Mouse (Mus musculus) left cerebral cortex, postnatal 14 days (tissue): ENCODE measurements around the gene Odf2l. TPM values are rescaled to one million over a fixed set of nuclear protein-coding genes. Genes with fewer than 3 reads are reported as not detected.
A peak's percentile ranks its signal among the peaks of the same experiment; 100 is the strongest.

ENCODE experiments used
- DNase-seq, 2 experiments: peaks; one replicate each; pipeline ENCODE4 v3.0.0; 2021 to 2022; ENCODE audit warnings: low spot score in 2 of 2, mixed read lengths in 1 of 2
- intact Hi-C: fragments of 180-260 bp; cut with DNase I; formaldehyde crosslinking; loops from one replicate; pipeline ENCODE4 v1.15.1; 2025
- long read RNA-seq, 2 experiments: library from polyadenylated mRNA; stranded (forward); transcript quantifications; one replicate each; pipeline ENCODE4 v2.0.0; 2021
- total RNA-seq, 2 experiments: library from RNA; stranded (reverse); gene quantifications; 2 replicates each; pipeline ENCODE4 v1.2.3; 2021

The Odf2l gene
- 10 to 100 TPM; 15.5 to 17.9 TPM for total RNA-seq
- long read RNA-seq, experiment 1, partial matches to known transcripts, result 2 of 10 reads
- long read RNA-seq, experiment 1, other reads (novel, unspliced or antisense), result 8 of 10 reads
- long read RNA-seq, experiment 2, partial matches to known transcripts, result 2 of 7 reads
- long read RNA-seq, experiment 2, other reads (novel, unspliced or antisense), result 3 of 7 reads

DNA sequence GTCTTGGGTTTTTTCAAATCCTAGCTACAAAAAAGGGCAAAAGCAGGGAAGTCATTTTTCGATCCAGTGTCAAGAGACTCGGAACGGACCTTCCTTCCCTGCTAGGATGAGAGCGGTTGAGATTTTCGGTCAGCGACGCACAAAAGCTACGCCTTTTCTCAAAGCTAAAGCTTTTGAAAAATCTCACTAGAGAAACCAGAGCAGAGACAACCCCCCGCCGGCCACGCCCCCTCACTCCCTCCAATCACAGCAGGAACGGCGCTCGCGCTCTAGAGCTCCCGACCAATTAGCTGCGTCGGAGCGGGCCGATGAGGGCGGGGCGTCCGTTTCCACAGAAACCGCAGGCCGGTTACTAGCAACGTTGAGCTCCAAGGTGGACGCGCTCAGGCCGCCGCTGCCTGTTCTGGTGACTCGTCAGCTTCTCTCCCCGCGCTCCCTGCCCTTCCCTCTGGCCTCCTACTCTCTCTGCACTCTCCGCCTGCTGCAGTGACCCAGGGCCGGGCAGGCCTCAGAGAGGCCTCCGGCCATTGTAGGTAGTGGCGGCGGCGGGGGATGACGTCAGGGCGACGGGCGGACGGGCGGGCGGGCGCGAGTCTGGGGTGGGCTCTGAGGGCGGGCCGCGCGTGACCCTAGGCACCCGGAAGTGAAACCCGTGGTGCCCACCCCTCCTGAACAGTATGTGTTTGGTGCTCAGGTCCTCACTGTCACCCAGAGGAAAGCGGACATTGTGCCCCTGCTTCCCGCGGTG is at the start of gene Odf2l:
TSS of gene Odf2l (plus strand) at position 335 of the 748 bp plus-strand sequence.
- peak; percentile 98 for DNase-seq
- intact Hi-C loops, result no loop called here

- intact Hi-C loops, result no loop called here
Observed at GRCm38 (mm10) chr3:145068964-145069363, 49.4 kb upstream of the Odf2l start.

GRCm38 (mm10) chr3:145072339-145072738 is 46.0 kb upstream of the Odf2l start:
- no peak for DNase-seq
- intact Hi-C loops, result no loop called here

More at GRCm38 (mm10) chr3:145068964-145069363, 49.4 kb upstream of the Odf2l start:
- DNase-seq, result no peak

DNA sequence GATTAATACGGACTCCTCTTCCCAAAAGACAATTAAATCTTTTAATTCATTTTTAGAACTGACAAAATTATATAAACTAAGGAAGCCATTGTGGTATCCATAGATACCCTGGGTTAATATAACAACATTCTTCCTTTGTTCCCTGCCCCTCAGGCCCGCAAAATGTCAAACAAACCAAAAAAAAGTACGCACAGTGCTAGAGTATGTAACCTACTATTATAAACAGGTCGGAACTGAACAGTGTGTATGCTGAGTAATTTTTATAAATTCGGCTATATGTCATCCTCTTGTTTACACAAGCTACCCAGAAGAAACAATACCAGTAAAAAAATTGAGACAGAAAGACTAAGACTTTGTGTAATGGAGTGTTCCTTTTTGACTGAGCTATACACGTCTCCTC is 40.0 kb upstream of the Odf2l start:
- intact Hi-C loops, result no loop called here
- no peak for DNase-seq

GRCm38 (mm10) chr3:145080904-145081303 is 37.5 kb upstream of the Odf2l start:
- no peak for DNase-seq
- intact Hi-C loops, result no loop called here

- intact Hi-C loops, result no loop called here
Observed at GRCm38 (mm10) chr3:145083081-145083480, 35.3 kb upstream of the Odf2l start.

DNA sequence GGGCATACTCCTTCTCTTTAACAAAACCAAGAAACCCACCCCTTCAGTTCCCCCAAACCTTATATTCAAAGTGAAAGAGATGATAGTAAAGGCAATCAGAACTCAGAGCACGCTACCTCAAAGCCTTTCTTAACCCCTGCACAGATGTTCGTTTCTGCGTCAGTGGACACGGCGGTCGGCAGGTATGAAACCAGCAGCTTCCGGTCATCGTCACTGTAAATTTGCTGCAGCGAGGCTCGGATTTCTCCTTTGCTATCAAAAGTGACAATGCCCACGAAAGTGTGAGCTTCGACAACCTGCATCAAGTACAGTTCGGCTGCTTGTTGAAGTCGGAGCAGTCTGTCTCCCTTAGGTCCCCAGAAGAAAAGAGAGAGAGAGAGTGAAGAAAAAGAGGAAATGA is 32.2 kb upstream of the Odf2l start:
- DNase-seq, result no peak
- intact Hi-C loops, result no loop called here

More at GRCm38 (mm10) chr3:145083081-145083480, 35.3 kb upstream of the Odf2l start:
- no peak for DNase-seq

DNA sequence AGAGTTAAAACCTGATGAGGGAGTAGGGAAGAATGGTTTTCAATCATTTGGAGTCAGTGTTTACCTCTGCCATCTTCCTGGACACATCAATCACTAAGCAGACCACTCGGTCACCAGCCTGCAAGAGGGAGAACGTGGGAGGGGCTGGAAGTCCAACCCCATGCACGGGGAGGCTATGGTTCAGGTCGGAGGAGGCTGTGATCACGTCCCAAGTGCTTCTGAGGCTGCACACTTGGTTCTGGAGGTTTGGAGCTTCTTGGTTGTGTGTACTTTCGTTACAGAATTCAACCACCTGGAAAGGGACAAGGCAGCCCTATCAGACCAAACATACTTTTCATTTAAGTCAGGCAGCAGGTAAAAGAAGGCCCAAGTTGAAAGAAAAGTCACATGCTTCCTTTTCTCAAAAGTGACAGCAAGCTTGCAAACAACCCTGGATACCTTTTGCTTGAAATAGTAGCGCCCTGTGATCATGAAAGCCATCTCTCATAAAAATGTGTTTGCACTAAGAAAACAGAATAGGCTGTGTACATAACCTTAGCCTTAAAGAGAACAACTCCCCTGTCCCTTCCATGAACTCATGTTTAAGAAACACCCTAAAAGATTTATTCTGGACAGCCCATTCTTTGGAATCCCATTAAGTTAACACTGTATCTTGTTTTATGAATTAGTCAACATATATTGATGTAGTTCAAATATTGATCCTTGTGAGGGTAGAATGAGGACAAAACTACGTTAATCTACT is 30.4 kb upstream of the Odf2l start:
- DNase-seq, result no peak
- intact Hi-C loops, result no loop called here

GRCm38 (mm10) chr3:145099291-145099690 is 19.1 kb upstream of the Odf2l start, which contains the start of gene Clca2:
Gene Clca2, minus strand, starts transcription at chr3:145099443.
- intact Hi-C loops, result no loop called here
- DNase-seq, result no peak

DNA sequence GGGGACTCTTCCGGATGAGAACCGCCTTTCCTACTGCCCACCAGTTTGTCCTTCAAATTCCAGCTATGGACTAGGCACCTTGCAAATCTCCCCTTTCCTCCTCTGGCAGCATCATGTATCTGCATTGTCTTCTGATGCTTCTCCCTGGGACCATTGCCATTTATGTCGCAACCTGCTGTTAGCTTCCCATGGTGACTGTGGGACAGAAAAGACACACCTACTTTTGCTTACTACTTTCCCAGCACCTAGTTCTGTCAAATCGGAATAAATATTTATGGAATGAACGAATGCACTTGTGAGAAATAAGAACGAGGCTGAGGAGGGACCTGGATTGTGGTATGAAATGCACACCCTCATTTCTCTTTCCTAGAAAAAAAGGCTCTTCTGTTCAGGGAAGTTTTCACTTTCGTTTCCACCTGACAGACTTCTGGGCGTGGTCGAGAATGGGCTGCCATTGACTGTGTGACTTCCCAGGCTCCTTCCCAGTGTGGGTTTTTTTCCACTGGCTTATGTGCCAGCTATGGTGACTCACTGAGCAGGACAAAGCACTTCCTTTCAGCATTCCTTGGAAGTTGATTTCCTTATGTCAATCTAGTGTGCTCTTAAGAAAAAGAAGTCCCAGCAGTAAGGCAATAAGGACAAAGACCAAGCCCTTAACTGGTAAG is 16.4 kb upstream of the Odf2l start:
- intact Hi-C loops, result no loop called here
- DNase-seq, result no peak

DNA sequence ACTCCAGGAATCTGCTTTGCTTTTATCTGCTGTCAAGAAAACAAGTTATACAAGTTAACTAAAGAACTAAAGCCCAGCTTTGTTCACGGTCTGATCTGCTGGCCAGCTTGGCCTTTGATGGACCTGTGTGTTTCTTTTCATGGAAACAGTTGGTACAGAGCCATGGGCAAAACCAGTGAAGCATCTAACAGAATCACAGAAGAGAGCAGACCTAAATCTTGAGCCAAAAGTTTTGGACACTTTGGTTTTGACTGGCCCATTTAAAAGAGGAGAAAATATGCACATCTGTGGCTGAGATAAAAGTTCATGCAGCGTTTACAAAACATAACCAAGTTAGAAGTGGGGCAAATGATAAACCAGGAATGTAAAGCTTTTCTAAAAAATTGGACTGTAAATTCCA is 15.1 kb upstream of the Odf2l start:
- DNase-seq, result no peak

DNA sequence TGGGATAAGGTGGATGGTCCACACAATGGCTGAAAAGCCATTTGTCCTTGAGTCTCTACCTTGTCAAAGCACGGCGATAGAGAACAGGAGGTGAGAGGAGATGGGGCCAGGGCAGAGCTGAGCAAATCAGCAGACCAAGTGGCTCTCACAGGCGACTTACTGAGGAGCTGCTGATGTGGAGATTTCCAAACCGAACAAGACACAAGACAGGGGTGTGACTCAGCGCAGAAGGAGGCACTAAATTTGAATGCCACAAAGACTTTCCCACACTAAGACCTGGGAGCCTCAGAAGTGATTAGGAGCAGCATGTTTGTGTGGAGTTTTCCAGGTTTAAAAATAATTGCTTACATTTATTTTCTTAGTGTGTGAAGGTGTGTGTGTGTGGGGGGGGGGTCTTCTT is 14.6 kb upstream of the Odf2l start:
- DNase-seq, result no peak
- intact Hi-C loops, result no loop called here

More for the DNA sequence above, 15.1 kb upstream of the Odf2l start:
- intact Hi-C loops, result no loop called here

DNA sequence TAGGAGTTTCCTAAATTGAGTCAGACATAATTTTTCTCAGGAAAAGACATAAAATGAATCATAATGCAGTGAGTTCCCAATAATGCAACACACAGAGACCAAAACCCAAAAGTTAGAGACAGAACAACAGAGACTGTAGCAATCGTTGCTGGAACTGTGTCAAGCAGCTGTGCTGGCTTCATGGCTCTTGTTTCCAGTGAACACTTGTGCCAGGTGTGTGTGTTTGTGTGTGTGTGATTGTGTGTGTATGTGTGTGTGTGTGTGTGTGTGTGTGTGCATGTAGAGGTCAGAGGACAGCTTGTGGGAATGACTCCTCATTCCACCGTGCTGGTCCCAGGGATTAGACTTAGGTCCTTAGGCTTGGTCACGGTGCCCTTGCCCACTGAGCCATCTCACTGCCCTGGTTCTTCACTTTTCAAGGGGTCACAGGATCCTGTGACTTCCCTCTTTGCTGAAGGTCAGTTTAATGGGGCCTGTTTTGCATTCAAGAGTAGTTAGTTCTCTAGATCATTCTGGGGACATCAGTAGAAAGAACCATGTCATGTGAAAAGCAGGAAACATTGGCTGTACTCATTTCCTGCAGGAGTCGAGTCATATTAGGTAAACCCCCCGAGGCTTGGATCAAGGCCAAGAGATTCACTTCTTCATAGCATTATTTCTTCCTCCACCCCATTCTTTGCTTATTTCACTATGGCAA is 13.2 kb upstream of the Odf2l start:
- intact Hi-C loops, result no loop called here
- DNase-seq, result no peak

DNA sequence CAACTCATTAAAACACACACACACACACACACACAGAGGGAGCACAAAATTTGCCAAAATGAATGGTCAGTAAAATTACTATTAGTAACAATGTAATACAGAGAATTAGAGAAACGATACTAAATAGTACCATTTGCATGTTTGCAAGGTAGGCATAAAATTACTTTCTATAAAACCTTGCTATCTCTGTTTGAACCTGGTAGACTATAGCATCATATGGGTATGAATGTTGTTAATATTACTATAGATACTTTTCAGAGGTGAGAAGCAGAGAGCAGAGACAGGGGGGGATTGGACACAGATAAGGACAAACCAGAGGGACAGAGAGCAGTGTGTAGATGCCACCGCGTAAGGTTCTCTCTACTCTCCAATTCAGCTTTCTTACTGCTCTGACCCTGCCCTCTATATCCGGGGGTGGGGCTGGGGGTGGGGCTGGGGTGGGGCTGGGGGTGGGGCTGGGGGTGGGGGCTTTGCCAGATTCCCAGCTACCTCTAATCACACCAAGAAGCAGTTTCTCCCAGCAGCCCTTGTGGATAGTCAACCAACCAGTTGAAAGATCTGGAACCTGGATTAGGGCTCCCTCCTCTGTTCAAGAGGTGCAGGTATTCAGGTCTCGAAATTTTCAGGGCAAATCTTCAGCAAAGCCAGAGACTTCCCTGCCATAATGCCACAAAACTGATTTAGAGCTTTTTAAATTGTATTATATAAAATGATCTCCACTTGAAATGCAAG is 12.4 kb upstream of the Odf2l start:
- peak in 1 of 2 experiments; percentile 24 for DNase-seq
- intact Hi-C loops, result no loop called here

DNA sequence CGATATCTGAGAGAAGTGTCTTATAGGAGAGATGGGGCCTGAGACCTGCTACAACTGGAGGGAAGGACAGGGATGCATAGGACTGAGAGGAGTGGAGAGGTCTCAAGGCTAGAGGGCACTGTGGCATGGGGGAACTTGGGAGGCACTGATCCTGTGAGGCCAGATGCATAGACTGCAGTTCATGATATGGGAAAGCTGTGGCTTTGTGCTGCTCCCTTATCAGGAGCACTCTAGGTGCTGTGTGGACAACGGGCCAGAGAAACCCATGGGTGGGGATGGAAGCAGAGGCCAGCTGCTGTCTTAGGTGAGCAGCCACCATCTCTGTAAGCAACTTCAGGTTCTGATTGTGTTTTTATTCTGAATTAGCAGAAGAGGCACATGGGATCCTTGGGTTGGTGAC is 3.2 kb upstream of the Odf2l start:
- DNase-seq, result no peak
- intact Hi-C loops, result no loop called here

DNA sequence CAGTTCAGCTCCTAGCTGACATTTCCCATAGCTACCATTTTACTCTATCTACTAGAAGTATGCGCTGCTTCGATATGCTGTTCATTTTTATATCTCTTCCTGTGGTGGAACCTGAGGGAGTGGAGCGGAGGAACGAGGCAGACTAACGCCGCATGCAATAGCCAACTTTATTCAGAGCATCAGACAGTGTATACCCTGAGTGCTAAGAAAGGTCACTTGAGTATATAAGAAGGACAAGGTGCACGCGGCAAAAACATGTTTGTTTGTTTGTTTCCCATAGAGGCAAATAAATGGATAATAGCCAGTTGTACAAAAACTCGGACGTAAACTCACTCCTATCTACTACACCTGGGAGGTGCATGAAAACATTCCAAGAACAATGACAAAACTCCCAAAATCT is 751 bp upstream of the Odf2l start:
- no peak for DNase-seq
- intact Hi-C loops, result no loop called here

DNA sequence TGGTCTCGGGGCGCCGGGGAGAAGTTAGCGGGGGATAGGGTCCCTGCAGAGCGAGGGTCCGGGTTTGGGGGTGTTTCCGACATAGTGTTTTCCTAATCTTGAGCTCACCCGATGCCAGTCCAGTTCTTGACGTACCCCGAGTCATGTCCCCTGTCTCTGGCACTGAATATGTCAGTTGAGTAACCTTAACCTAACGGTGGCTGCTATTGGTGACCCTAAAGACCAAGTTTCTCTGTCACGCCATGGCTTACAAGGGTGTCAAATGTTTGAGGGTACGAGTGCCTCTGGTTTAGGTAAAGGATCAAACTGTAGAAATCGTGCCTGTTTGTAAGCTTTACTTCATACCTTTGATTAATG is 592 bp downstream of the Odf2l start:
- DNase-seq, result no peak

DNA sequence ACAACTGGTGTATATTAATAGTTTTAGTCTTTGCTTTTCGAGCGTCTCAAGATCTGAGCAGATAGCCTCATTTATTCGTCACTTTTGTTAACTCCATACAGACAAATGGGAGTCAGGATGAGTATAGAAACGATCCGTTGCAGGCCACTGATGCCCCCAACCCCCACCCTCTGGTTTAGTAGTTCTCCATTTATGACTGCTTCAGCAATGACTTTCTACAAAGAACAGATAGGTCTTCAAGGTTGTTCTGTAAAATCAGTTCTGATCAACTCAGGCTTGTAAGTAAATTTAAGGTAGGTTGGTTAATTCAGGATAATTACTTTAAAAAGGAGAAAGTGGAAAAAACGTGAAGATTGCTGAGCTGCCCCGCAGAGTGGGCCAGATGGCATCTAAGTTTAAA is 1.0 kb downstream of the Odf2l start:
- DNase-seq, result peak in 1 of 2 experiments; percentile 20
- intact Hi-C loops, result no loop called here

More for the DNA sequence above, 592 bp downstream of the Odf2l start:
- intact Hi-C loops, result no loop called here

GRCm38 (mm10) chr3:145126618-145127017 is 8.2 kb downstream of the Odf2l start:
- DNase-seq, result no peak
- intact Hi-C loops, result loop anchor here (10.0 kb wide), 1 partner anchor 302 kb away; no protein-coding TSS in a partner anchor
